Mouse (Mus musculus) liver, postnatal 0 days (tissue): ENCODE data around the gene Lama4.

Source experiments
- CTCF ChIP-seq: sonication (generic); IDR thresholded peaks from 2 replicates; pipeline ENCODE4 v1.5.1; 2016; ENCODE audit warnings: antibody characterized with exemption, low read depth
- EP300 ChIP-seq: IDR thresholded peaks from 2 replicates; pipeline ENCODE4 v1.6.1; 2016; ENCODE audit warnings: antibody characterized with exemption, low read depth, mild to moderate bottlenecking

GRCm38 (mm10) chr10:39014836-39015235 lies 49.5 kb downstream of the Lama4 start:
- TF ChIP-seq CTCF = no peak
- no peak for TF ChIP-seq EP300
